Mouse (Mus musculus): ENCODE results near the gene Lrrc3c. TPM values are rescaled to one million over a fixed set of nuclear protein-coding genes. Genes with fewer than 3 reads are reported as not detected.

Lrrc3c gene
- polyA plus RNA-seq, 1 experiment from 2014 or later = not detected

DNA sequence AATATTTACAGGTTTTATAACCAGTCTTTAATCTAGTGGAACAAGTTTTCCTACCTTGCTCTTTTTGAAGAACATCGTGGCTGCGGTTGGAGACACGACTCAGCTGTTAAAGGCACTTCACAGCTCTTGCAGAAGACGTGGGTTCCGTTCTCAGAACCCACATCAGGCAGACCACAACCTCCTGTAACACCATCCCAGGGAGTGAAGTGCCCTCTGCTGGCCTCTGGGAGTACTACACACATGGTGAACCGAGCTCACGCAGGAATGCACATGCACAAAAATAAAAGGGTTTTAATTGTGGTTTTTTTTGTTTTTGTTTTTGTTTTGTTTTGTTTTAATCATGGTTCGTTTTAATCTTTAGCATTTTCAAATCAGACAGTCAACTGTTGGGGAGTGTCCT lies 29.8 kb upstream of the Lrrc3c start:
- Histone ChIP-seq H3K9ac (replicated peaks; ENCODE audit: low read depth, low read length) (no peak overlapping the region), H3K4me3 (replicated peaks; ENCODE audit: low read length) (no peak overlapping the region)

GRCm38 (mm10) chr11:98569461-98569860 lies 28.6 kb upstream of the Lrrc3c start:
- Histone ChIP-seq H3K9me3 (ENCODE audit: control insufficient read depth, low read length) (no peaks in the 10 kb centered on the region), H3K27ac (ENCODE audit: low read length) (no peak overlapping the region), H3K27me3 (replicated peaks; ENCODE audit: control insufficient read depth, insufficient read depth, low read length) (no peaks in the 10 kb centered on the region), H3K4me3 (replicated peaks; ENCODE audit: low read length) (no peak overlapping the region), H3K36me3 (ENCODE audit: control insufficient read depth, insufficient read depth) (no peaks in the 10 kb centered on the region), H3K4me2 (ENCODE audit: low read length) (no peak overlapping the region), H3K4me1 (replicated peaks; ENCODE audit: control insufficient read depth, insufficient read depth, low read length) (no peaks in the 10 kb centered on the region), H3K9ac (replicated peaks; ENCODE audit: low read depth, low read length) (no peak overlapping the region)
- ATAC-seq = no peak
- 82% methylated on average over 6 of the region's 6 CpGs for WGBS

More for the DNA sequence above, 29.8 kb upstream of the Lrrc3c start:
- no peak overlapping the region for H3K4me2 ChIP-seq (ENCODE audit: low read length)
- no peaks in the 10 kb centered on the region for H3K4me1 ChIP-seq (replicated peaks; ENCODE audit: control insufficient read depth, insufficient read depth, low read length)
- no peak overlapping the region for H3K27ac ChIP-seq (ENCODE audit: low read length)
- ATAC-seq = no peak
- H3K27me3 ChIP-seq (replicated peaks; ENCODE audit: control insufficient read depth, insufficient read depth, low read length) = no peaks in the 10 kb centered on the region
- no peaks in the 10 kb centered on the region for H3K9me3 ChIP-seq (ENCODE audit: control insufficient read depth, low read length)
- no peaks in the 10 kb centered on the region for H3K36me3 ChIP-seq (ENCODE audit: control insufficient read depth, insufficient read depth)
- 90% methylated on average over 8 of the region's 8 CpGs for WGBS

GRCm38 (mm10) chr11:98577776-98578175 lies 20.3 kb upstream of the Lrrc3c start:
- Histone ChIP-seq H3K9ac (replicated peaks; ENCODE audit: low read depth, low read length) (no peak overlapping the region), H3K36me3 (ENCODE audit: control insufficient read depth, insufficient read depth) (peaks cover under 1% of the 10 kb centered on the region), H3K4me3 (replicated peaks; ENCODE audit: low read length) (no peak overlapping the region), H3K9me3 (ENCODE audit: control insufficient read depth, low read length) (no peaks in the 10 kb centered on the region), H3K27me3 (replicated peaks; ENCODE audit: control insufficient read depth, insufficient read depth, low read length) (no peaks in the 10 kb centered on the region), H3K4me1 (replicated peaks; ENCODE audit: control insufficient read depth, insufficient read depth, low read length) (no peaks in the 10 kb centered on the region), H3K4me2 (ENCODE audit: low read length) (no peak overlapping the region), H3K27ac (ENCODE audit: low read length) (no peak overlapping the region)
- WGBS = 84% methylated on average over 5 of the region's 5 CpGs
- no peak for ATAC-seq

- WGBS = 67% methylated on average over 16 of the region's 16 CpGs
- Histone ChIP-seq H3K4me2 (ENCODE audit: low read length) (no peak overlapping the region), H3K4me1 (replicated peaks; ENCODE audit: control insufficient read depth, insufficient read depth, low read length) (peaks cover 5% of the 10 kb centered on the region), H3K9ac (replicated peaks; ENCODE audit: low read depth, low read length) (no peak overlapping the region), H3K27me3 (replicated peaks; ENCODE audit: control insufficient read depth, insufficient read depth, low read length) (no peaks in the 10 kb centered on the region), H3K4me3 (replicated peaks; ENCODE audit: low read length) (no peak overlapping the region), H3K27ac (ENCODE audit: low read length) (no peak overlapping the region), H3K9me3 (ENCODE audit: control insufficient read depth, low read length) (no peaks in the 10 kb centered on the region), H3K36me3 (ENCODE audit: control insufficient read depth, insufficient read depth) (peaks cover 6% of the 10 kb centered on the region)
- ATAC-seq = no peak
These were observed 17.6 kb upstream of the Lrrc3c start for GRCm38 (mm10) chr11:98580301-98581121.

DNA sequence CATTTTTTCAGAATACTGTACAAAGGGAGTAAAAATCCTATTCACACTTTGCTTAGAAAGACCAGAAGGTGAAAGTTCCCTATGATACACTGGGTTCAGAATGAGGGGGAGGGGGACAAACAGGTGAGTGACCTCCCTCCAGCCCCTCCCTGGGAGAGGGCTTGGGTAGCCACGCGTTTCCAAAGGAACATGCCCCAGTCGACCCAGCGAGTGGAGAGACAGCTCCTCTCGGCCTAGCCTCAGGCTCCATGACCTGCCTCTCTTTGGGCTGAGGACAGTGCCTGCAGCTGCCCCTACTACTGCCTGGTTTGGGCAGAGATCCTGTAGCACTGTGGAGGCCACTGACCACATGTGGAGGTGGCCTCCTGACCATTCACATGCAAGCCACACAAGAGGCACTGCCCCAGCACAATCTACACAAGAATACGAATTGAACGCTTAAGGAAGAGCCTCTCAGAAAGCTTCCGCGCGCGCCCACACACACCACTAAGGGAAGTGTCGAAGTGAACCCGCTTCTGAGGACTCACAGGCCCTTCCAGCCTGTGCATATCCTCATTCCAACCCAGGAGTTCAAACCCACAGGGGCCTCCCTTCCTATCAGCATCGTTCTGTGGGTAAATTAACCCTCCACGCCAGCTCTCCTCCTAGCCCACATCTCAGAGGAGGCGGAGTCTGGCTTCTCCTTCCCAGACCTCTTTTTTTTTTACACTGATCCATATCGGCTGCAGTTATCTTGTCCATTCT lies 16.6 kb upstream of the Lrrc3c start:
- Histone ChIP-seq H3K4me3 (replicated peaks; ENCODE audit: low read length) (no peak overlapping the region), H3K27ac (ENCODE audit: low read length) (no peak overlapping the region), H3K9me3 (ENCODE audit: control insufficient read depth, low read length) (no peaks in the 10 kb centered on the region), H3K4me2 (ENCODE audit: low read length) (no peak overlapping the region), H3K27me3 (replicated peaks; ENCODE audit: control insufficient read depth, insufficient read depth, low read length) (no peaks in the 10 kb centered on the region), H3K9ac (replicated peaks; ENCODE audit: low read depth, low read length) (no peak overlapping the region), H3K4me1 (replicated peaks; ENCODE audit: control insufficient read depth, insufficient read depth, low read length) (peaks cover 15% of the 10 kb centered on the region), H3K36me3 (ENCODE audit: control insufficient read depth, insufficient read depth) (peaks cover 6% of the 10 kb centered on the region)
- 67% methylated on average over 17 of the region's 17 CpGs for WGBS
- ATAC-seq = no peak

GRCm38 (mm10) chr11:98582030-98582388 lies 16.1 kb upstream of the Lrrc3c start:
- H3K4me3 ChIP-seq (replicated peaks; ENCODE audit: low read length) = no peak overlapping the region
- H3K9ac ChIP-seq (replicated peaks; ENCODE audit: low read depth, low read length) = no peak overlapping the region
- H3K36me3 ChIP-seq (ENCODE audit: control insufficient read depth, insufficient read depth) = peaks cover 6% of the 10 kb centered on the region
- ATAC-seq = no peak
- H3K4me2 ChIP-seq (ENCODE audit: low read length) = no peak overlapping the region
- WGBS = 79% methylated on average over 8 of the region's 8 CpGs
- no peaks in the 10 kb centered on the region for H3K27me3 ChIP-seq (replicated peaks; ENCODE audit: control insufficient read depth, insufficient read depth, low read length)
- peaks cover 15% of the 10 kb centered on the region for H3K4me1 ChIP-seq (replicated peaks; ENCODE audit: control insufficient read depth, insufficient read depth, low read length)
- no peak overlapping the region for H3K27ac ChIP-seq (ENCODE audit: low read length)
- no peaks in the 10 kb centered on the region for H3K9me3 ChIP-seq (ENCODE audit: control insufficient read depth, low read length)

DNA sequence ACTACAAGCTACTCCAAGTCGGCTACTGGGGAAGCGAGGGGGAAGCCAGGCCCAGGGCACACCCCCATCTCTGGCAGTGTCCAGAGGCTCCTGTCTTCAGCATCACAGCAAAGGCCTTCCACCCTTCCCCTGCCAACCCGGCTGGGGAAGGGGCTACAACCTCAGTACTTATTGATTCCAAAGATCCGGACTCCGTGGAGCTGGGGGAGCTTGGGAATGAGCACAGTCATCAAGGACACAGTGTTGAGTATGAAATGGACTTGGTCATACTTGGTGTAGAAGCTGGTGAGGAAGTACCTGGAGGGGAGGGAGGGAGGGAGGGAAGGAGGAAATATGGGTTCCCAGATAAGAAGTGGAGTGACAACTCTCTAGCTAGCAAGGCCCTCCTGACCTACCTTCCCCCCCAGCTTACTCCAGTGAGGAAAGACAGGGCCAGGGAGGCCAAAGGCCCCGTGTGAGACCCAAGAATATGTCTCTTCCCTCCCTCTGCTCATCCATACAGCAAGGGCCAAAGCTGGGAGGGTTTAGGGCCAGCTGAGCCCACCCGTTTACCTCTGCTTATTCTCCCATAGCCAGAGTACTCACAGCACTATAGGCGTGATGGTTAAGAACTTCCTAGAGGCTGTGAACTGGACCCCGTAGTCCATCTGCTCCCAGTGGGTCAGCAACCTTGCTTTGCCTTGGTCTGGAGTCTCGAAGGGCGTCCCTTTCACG lies 15.4 kb upstream of the Lrrc3c start:
- Histone ChIP-seq H3K27me3 (replicated peaks; ENCODE audit: control insufficient read depth, insufficient read depth, low read length) (no peaks in the 10 kb centered on the region), H3K4me3 (replicated peaks; ENCODE audit: low read length) (no peak overlapping the region), H3K27ac (ENCODE audit: low read length) (no peak overlapping the region), H3K9me3 (ENCODE audit: control insufficient read depth, low read length) (no peaks in the 10 kb centered on the region), H3K36me3 (ENCODE audit: control insufficient read depth, insufficient read depth) (peaks cover 6% of the 10 kb centered on the region), H3K4me2 (ENCODE audit: low read length) (no peak overlapping the region), H3K9ac (replicated peaks; ENCODE audit: low read depth, low read length) (no peak overlapping the region), H3K4me1 (replicated peaks; ENCODE audit: control insufficient read depth, insufficient read depth, low read length) (peaks cover 19% of the 10 kb centered on the region)
- ATAC-seq = no peak
- 94% methylated on average over 12 of the region's 12 CpGs for WGBS

DNA sequence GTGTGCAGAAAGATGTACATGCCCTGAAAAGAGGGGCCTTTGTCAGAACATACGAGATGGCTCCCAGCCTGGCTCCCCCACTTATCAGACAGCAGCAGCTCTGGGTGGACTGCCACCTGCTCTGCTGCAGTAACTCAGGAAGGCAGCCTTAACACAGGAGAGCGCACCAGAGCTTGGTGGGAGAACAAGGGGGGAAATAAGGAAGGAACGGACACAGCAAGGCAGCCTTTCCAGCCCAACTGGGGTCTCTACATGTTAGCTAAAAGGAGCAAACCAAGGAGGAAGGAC lies 14.9 kb upstream of the Lrrc3c start:
- Histone ChIP-seq H3K27me3 (replicated peaks; ENCODE audit: control insufficient read depth, insufficient read depth, low read length) (no peaks in the 10 kb centered on the region), H3K9ac (replicated peaks; ENCODE audit: low read depth, low read length) (no peak overlapping the region), H3K9me3 (ENCODE audit: control insufficient read depth, low read length) (no peaks in the 10 kb centered on the region), H3K36me3 (ENCODE audit: control insufficient read depth, insufficient read depth) (peaks cover 6% of the 10 kb centered on the region), H3K27ac (ENCODE audit: low read length) (no peak overlapping the region), H3K4me1 (replicated peaks; ENCODE audit: control insufficient read depth, insufficient read depth, low read length) (peaks cover 24% of the 10 kb centered on the region), H3K4me3 (replicated peaks; ENCODE audit: low read length) (no peak overlapping the region), H3K4me2 (ENCODE audit: low read length) (no peak overlapping the region)
- 96% methylated on average over 3 of the region's 3 CpGs for WGBS
- no peak for ATAC-seq

DNA sequence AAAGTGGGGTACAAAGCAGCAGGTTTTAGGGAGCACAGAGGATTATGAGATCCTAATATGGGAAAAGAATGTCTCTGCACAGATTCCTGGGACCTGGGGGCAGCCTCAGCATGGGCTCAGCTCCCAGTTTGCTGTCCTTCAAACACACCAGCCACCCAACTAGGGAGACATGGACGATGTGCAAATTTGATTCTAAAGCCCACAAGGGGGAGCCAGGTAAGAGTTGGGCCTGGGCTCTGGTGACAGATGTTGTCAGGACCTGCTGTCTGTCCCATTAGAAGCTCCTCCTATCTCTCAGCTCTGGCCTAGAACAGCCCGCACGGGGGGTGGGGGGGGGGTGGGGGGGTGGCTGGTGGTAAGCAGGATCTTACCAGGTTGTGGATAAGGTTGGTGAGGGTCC lies 14.5 kb upstream of the Lrrc3c start:
- Histone ChIP-seq H3K9ac (replicated peaks; ENCODE audit: low read depth, low read length) (no peak overlapping the region), H3K9me3 (ENCODE audit: control insufficient read depth, low read length) (no peaks in the 10 kb centered on the region), H3K27ac (ENCODE audit: low read length) (no peak overlapping the region), H3K27me3 (replicated peaks; ENCODE audit: control insufficient read depth, insufficient read depth, low read length) (no peaks in the 10 kb centered on the region), H3K4me3 (replicated peaks; ENCODE audit: low read length) (no peak overlapping the region), H3K4me2 (ENCODE audit: low read length) (no peak overlapping the region), H3K36me3 (ENCODE audit: control insufficient read depth, insufficient read depth) (peaks cover 6% of the 10 kb centered on the region), H3K4me1 (replicated peaks; ENCODE audit: control insufficient read depth, insufficient read depth, low read length) (peaks cover 24% of the 10 kb centered on the region)
- 21% methylated on average over 1 of the region's 3 CpGs for WGBS
- no peak for ATAC-seq

Measured in forebrain, embryonic 16.5 days (tissue).